Mouse (Mus musculus) lung, postnatal 0 days (tissue): ENCODE data around the gene H2afv.

Source experiments
- CTCF ChIP-seq: IDR thresholded peaks from 2 replicates; pipeline ENCODE4 v1.5.1; 2016; ENCODE audit warnings: antibody characterized with exemption, mild to moderate bottlenecking
- EP300 ChIP-seq: IDR thresholded peaks from 2 replicates; pipeline ENCODE4 v1.6.1; 2016; ENCODE audit warnings: antibody characterized with exemption, mild to moderate bottlenecking, control low read depth

DNA sequence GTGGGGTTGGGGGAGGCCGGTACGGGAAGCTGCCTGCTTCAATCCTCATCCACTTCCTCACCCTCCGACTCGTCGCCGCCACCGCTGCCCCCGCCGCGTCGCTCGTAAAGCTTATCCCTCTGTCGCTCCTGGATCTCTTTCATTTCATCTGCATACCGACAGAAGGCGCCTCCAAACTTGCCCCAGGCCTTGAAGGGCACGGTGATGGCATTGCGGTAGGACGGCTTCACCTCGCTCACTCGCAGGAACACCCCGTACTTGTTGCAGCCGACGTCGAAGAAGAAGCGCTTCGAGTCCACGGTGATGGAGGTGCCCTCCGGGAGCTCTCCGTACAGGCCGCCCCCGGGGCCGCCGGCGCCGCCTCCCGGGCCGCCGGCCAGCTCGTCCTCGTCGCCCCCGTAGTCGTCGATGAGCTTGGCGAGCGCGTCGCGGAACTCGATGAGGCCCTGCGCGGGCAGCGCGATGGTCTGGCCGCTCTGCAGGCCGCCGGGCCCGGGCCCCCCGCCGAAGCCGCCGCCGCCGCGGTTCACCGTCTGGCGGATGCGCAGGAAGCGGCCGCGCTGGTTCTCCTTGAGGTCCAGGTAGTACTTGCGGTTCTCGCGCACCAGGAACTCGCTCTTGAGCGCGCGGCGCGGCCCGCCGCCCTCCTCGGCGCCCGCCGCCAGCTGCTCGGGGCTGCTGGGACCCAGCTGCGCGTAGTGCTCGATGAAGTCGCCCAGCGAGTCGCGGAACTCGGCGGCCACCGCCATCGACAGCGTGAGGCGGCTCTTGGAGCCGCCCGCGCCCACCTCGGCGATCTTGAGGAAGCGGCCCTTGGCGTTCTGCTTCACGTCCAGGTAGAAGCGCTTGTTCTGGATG is 30.9 kb upstream of the H2afv start:
- TF ChIP-seq CTCF: peak; percentile 33
- no peak for TF ChIP-seq EP300
